Mouse (Mus musculus): ENCODE measurements around the gene Sema4d.

Gene Sema4d

DNA sequence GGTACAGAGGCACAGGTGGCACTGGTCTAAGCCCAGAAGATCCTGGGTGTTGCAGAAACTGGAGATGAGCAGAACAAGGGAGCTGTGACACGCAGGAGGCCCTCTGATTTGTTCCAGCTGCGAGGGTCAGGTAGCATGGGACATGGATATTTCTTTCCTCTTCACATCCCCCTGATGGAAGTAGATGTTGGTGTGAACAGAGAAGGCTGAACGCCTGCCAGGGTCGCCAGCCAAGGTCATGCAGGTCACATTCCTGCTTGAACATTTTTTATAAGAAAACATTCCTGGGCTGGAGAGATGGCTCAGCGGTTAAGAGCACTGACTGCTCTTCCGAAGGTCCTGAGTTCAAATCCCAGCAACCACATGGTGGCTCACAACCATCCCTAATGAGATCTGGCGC lies 66.2 kb downstream of the Sema4d start:
- DNase-seq (ENCODE audit: low spot score) = no peak

DNA sequence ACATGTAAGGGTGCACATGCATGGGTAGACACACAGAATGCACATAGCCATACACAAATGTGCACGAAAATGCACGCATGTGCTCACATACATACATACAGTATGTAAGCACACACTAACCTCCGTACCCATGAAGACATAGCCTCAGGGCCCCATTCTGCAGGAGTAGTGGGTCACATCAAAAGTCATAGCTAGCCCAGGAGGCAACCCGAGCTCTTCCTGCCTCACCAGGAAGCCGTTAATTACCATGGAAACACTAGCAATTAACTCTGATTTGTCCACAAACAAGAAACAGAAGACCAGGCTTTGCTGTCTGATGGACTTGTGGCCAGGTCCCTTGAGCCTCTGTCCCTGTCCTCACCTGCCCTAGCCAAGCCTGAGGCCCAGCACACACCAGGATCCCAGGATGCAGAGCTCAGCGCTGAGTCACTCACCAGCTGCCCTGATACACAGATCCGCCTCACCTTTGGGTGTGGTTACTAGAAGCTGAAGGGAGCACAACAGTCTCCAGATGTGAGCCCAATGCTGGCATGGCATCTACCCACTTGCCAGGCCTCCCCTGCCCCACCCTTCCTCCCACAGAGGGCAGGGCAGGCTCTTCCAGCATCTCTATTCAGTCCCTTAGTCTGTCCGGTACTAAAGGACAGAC lies 67.5 kb downstream of the Sema4d start:
- no peak for DNase-seq (ENCODE audit: low spot score)

DNA sequence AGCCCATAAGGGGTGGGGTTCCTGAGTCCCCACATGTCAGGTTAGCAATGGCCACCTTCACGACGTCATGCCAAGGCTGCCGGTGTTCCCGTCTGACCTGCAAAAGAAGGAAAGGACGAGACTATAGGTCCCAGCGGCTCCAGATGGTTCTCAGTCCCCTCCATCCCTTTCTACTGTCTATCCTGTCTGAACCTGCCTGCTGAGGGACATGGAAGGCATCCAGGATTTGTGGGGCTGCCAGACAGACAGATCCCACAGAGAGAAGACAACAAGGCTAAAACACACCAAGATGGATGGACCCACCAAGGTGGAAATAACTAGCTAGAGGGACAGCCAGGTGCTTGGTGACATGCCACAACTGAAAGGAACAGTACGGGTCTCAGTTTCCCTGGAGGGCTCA lies 68.1 kb downstream of the Sema4d start:
- no peak for DNase-seq (ENCODE audit: low spot score)

DNA sequence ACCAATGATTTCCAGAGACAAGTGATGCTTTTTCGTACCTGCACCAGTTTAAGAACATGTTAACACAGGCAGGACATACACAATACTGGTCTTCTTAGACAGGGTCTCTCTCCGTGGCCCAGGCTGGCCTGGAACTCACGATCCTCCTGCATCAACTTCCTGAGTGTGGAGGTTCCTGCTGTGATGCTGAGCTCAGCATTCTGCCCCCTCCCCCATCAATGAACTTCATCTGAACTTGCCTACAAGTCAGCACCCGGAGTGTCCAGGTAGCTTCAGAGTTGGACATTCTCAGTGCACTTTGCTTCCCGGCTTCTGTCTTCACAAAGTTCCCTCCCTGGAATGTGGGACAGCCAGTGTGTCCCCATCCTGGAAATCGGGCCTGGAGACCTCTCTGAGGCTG lies 69.0 kb downstream of the Sema4d start:
- no peak for DNase-seq (ENCODE audit: low spot score)

DNA sequence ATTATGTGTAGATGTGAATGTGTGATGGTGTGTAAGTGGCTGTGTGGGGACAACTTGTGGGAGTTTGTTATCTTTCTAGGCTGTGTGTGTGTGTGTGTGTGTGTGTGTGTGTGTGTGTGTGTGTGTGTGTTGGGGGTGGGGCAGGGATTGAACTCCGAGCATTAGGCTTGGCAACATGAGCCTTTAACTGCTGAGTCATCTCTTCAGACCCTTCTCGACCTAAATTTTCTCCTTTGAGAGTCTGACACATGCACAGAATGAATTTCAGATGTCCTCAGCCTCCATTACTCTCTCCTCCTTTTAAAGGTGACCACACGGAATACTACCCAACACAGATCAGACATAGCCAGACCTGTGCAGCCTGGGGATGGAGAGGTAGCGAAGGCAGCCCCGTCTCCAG lies 70.4 kb downstream of the Sema4d start:
- no peak for DNase-seq (ENCODE audit: low spot score)

DNA sequence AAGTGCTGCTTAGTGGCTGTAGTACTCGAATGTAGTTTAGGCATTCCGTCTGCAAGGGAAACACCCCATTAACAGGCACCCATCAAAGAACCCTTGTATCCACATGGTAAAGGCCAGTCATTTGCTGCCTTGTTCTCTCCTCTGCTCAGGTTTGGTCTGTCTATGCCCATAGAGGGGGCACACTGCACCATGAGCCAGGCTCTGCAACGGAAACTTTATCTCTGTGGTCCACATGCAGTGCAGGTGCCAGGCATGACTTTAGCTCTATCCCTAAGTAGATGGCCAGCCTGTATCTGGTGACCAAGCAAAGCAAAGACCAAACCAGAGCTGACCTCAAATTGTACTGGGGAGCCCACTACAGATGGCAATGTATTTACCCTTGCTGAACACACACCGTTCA lies 73.0 kb downstream of the Sema4d start:
- no peak for DNase-seq (ENCODE audit: low spot score)

DNA sequence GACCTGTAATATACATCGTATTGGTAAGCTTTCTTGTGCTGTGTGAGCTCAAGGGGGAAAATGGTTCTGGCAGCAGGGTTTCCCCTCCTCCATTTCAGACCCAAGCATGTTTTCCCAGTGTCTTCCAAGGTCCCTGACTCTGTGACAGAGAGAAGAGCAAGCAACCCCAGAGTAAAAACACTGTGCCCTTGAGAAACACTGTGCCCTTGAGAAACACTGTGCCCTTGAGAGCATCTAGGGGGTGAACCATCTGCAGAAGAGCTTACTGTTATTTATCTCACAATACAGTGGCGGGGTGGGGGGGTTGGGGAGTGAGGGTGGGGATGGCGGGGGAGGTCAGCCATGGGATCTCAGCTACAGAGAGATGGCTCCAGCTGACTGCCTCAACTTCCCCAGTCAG lies 74.3 kb downstream of the Sema4d start:
- DNase-seq (ENCODE audit: low spot score) = no peak

DNA sequence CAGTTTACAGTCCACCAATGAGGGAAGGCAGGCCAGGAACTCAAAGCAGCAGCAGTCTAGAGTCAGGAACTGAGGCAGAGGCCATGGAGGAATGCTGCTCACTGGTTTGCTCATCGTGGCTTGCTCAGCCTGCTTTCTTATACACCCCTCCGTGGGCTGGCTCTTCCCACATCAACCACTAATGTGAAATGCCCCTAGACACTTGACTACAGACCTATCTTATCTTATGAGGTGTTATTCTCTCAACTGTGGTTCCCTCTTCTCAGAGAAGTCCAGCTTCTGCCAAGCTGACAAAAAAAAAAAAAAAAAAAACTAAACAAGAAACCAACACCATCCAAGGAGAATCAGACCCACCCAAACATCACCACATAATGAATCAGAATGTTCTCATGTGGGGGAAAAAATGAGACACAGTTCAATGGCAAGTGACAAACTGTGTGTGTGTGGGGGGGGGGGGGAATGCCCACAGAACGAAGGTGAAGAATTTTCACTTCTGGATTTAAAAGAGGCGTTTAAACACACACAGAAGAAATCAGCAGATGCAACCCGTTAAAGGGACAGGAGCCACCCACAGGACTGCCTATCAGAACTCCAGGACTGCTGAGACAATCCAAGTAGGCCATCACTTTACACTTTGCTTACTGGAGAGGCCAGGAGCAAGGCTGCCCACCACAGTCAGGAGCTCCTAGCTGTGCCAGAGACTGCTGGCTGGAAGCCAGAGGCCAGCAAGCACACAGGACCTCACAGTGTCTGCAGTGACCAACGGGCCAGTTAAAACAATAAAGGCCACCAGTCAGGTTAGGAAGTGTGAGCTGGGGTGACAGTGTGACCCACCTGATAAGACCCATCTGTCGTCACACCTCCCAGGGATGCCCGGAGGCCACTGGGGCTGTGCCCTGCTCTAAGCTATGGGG lies 76.9 kb downstream of the Sema4d start:
- DNase-seq (ENCODE audit: low spot score) = no peak

DNA sequence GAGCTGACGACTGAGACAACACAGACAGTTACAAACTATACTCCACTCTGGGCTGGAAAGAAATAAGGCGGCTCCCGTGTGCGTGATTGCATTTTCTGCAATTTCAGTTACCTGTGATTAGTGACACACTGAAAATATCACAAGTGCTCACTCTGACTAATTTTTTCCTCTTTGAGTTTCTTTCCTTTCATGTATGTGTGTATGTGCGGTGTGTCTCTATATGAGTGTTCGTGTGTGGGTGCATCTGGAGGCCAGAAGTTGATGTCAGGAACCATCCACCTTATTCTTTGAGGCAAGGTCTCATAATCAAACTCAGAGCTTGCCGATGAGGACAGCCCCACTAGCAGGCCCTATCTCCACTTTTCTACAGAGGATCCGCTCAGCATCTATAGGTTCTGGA lies 81.5 kb downstream of the Sema4d start:
- no peak for DNase-seq (ENCODE audit: low spot score)

DNA sequence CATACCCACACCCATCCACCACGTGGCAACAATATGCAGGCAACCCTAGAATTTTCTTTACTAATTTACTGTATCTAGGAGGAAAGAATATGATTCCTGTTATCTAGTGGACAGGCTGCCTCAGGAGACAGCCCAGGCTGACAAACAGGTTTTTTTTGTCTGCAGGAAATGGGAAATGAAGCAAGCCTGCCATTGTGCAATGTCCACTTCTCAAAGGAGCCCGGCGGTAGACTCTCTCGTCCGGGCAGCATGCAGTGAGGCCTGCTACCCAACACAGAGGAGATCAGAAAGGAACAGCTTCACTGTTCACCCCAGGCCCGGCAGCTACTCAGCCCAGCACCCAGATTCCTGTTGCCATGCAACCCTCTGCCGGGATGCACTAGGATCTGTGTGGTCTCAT lies 82.8 kb downstream of the Sema4d start:
- DNase-seq (ENCODE audit: low spot score) = peak; percentile 13

DNA sequence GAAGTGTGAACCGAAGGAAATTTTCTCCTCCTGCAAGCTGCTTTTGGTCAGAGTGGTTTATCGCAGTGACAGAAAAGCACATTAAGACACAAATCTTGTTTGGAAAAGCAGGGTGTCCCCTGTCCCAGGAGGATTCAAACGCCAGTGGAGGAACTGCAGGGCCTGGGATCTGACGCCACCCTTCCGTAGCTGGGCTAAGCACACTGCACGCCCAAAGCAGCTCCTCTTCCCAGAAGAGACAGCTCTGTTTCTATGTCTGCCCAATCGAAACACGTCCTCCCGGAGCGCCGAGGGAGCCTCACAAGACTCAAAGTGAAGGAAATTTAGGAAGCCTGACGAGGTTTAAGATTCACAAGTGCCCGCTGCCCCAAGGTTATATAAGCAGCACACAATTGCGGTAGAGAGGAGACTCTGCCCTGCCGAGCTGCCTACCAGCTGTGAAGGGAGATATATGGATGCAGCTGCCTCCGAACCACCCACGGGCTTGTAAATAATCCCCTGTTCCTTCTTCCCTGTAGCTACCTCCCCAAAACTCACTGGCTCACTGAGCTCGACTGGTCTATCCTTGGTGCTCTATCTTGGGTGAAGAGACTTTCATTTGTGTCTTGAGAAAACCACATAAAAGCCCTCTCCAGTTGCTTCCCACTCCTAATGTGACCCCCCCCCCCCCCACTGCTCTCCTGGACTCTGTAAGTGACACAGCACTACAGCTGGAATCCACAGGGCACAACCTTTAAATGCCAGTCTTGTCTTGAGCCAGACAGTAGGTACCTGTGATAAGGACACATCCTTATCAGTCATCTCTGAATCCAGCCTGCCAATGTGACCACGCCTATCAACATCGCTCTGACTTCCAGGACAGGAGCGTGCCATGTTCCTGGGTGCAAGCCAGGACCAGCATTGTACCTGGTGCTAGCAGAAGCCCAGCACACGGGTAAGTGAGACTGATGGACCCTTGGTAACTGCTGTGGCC lies 87.4 kb downstream of the Sema4d start:
- DNase-seq (ENCODE audit: low spot score) = no peak

DNA sequence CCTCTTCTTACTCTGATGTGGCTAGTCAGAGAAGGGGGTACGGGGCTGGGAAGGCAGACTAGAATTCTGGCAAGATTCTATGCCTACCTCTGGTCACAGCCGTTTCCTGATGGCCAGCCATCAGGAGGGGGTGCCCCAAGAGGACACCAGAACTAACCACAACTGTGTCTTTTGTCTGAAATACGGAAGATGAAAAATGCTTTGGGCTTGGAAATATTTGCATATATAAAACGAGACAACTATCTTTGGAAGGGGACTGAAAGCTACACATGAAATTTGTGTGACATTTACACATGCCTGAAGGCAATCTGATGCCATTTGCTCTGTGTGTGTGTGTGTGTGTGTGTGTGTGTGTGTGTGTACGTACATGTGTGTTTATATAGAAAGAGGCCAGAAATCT lies 89.7 kb downstream of the Sema4d start:
- no peak for DNase-seq (ENCODE audit: low spot score)

DNA sequence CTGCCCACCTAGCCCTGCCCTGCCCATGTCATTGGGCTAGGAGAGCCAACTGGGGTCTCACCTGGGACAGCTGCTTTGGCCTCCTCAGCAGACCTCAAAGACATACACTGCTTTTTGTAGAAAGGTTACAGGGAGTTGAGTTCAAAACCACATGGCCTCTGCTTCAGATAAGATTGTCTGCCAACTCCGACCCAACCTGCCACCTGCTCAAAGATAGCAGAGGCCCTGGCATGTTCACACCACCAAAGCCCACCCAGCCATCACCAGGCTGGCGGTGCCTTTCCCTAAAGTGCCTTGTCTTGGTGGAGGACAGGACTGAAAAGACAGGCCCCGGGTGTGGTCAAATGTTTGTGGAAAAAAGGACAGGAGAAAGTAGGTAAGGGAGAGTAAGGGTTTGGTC lies 95.2 kb downstream of the Sema4d start:
- DNase-seq (ENCODE audit: low spot score) = no peak

DNA sequence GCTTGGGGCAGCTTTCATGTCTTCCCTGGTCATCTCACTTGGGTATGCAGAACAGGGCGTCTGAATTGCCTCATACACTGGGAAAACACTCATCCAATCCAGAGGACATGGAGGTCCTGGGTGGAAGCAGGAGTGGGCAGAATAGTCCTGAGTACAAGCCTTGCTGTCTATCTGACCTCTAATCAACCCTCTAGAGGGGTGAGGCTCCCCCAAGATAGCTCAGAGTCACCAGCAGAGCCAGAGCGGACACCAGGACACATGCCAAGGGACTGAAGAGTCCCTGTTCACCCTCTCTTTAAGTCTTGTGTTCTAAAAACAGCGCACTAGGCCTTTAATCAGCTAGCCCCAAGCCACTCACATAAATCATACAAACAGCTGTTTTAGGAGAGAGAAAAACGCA lies 95.7 kb downstream of the Sema4d start:
- DNase-seq (ENCODE audit: low spot score) = no peak

DNA sequence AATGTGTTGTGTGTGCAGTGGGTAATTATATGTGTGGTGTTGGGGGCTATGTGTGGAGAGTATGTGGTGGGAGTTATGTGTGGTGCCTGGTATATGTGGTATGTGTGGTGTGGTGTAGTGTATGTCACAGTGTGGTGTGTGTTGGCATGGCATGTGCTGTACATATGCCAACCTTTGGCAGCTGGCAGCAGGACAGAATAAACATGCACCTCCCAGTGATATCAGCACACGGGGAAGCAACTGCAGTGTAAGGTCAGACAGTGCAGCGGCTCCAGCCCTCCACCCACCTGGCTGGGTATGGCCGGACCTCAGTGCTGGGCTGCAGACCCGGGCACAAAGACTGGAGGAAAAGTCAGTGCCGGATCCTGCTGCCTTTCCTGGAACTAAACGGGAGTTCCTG lies 96.1 kb downstream of the Sema4d start:
- no peak for DNase-seq (ENCODE audit: low spot score)

DNA sequence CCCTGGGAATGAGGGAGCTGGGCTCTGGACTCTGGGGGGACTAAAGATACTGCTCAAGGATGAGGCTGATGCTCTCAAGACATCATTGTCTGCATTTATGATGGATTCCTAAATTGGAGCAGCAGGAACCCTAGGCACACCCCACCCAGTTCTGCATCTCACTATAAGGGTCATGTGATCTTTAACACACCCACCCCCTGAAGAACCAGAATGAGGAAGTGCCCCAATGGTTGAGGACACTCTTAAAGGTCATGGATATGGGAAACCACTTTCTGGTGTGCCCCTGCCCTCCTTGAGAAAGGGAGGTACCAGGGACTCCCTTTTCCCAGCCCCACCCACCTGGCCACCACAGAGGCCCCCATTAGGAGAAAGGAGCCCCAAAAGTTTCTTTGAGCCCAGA lies 97.1 kb downstream of the Sema4d start:
- no peak for DNase-seq (ENCODE audit: low spot score)

DNA sequence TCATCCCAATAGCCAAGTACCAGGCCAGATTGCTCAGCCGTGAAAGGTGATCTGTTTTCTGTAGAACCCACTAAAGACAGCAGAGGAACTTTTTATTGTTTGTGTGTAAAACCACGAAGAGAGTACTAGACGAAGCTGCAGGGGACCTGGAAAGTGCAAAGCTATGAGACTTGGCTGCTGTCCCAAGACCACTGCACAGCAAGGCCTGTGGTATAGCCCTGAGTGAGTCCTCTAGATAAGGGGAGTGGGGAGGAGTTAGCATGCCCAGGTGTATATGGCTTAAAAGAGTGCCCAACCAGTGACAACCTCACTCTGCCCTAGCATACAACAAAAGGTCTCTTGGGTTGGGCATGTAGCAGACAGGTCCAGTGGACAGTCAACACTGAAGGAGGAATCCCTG lies 104.9 kb downstream of the Sema4d start:
- DNase-seq (ENCODE audit: low spot score) = no peak

DNA sequence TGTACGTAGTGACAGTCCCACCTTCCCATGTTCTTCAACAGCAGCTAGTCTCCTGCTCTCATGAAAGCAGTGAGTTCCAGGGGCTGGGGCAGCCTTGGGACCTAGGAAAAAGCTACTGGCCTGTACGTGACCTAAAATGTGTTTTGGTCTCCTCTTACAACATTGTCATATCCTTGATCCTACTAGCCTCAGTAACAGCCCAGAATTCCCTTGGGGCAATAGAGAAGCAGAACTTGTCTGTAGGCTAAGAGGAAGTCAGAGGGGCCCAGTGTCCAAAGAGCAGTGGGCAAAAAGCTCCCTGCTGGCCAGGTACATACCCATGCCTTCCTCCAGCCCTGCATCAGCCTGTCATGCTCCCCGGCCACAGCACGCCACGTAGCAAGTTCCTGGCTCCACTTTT lies 106.6 kb downstream of the Sema4d start:
- DNase-seq (ENCODE audit: low spot score) = no peak

DNA sequence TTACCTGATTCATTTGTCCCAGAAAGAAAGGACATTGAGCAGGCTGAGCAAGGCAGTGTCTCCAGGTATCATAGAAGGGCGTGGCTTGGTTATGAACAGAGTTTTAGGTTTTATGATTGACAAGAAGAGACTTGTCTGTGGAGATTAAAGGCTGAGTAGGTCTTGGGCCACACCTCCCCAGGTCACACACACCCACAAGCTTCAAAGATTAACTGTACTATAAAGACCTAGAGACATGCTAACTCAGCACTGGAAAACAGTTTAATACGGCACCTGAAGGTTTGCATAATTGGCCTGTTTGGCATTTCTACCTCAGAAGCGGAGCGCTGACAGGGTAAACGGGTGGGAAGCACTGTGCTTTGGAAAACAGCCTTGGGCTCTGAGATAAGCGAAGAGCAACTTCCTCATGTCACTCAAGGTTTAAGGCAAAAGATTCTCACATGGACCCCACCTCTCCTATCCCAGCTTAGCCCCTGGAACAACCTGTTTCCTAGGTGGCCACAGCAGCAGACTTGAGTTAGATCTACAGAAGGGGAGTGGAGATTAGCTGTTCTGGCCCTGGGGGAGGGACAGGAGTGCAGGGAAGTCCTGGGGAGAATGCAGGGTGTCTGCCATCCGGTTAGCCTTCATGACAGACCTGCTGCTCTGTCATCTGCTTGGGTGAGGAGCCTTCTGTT lies 108.1 kb downstream of the Sema4d start:
- DNase-seq (ENCODE audit: low spot score) = no peak

DNA sequence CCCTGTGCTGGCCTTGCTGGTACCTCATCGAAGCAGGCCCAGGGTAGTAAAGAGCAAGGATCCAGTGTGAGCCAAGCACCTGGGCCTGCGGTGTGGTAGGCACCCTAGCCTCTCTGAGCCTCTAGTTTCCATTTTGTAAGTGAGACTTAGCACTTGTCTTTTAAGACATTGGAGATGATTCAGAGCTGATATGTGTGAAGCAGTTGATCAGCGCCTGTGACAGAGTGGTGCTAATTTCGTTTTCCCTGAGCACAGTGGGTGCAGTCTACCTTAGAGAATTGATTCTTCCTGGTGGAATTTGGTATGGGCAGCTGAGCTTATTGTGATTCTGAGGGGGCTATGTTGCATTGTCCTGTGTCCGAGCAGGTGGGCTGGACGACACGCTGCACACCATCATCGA lies 111.9 kb downstream of the Sema4d start:
- DNase-seq (ENCODE audit: low spot score) = no peak

DNA sequence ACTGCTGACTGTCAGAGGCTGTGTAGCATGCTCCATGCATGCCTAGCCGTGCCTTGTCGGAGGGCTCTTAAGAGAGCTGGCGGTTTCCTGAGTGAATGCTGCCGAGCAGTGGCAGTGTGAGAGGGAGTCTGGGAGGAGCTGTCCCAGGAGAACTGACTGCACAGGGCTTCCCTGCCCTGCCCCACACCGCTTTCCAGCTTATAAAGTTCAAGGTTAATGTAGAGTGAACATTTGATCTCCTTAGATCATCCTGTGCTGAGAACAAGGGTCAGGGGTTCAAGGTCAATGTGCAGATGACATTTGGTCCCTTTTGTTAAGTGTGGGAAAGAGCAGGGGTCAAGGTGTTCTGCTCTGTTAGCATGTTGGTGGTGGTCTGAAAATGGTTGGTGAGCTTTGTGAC lies 112.5 kb downstream of the Sema4d start:
- DNase-seq (ENCODE audit: low spot score) = no peak

DNA sequence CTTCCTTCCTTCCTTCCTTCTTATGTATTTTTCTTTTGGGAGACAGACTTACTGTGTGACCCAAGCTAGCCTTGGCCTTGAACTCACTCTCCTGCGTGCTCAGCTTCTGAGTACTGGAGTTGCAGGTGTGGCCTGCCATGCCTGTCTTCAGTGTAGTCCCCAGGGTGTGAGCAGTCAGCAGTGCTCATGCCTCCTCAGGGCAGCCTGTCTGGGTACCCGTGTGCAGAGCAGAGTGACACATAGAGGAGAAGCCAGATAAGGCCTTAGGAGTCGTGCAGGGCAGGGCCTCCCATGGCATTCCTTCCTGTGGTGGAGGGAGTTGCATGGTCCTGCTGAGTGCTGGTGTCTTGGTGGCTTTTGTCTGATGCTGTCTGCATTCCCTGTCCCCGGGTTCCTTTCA lies 114.2 kb downstream of the Sema4d start:
- DNase-seq (ENCODE audit: low spot score) = no peak

All from yolk sac, embryonic 10.5 days (tissue).